Mouse (Mus musculus) layer of hippocampus, postnatal 10 days (tissue): ENCODE measurements around the gene Ace3. TPM values are rescaled to one million over a fixed set of nuclear protein-coding genes. Genes with fewer than 3 reads are reported as not detected.
"Not testable (repeated sequence)": the region's sequence is repeated elsewhere in the genome, so short reads cannot be mapped to it uniquely, and the experiment has no call there.

Experiments
- DNase-seq, 2 experiments: peaks; one replicate each; pipeline ENCODE4 v3.0.0; 2021; ENCODE audit warnings: low spot score in 2 of 2
- total RNA-seq, 2 experiments: library from RNA; stranded (reverse); gene quantifications; 2 replicates each; pipeline ENCODE4 v1.2.3; 2021

Gene Ace3
- total RNA-seq, 2 experiments from 2014 or later, result not detected

DNA sequence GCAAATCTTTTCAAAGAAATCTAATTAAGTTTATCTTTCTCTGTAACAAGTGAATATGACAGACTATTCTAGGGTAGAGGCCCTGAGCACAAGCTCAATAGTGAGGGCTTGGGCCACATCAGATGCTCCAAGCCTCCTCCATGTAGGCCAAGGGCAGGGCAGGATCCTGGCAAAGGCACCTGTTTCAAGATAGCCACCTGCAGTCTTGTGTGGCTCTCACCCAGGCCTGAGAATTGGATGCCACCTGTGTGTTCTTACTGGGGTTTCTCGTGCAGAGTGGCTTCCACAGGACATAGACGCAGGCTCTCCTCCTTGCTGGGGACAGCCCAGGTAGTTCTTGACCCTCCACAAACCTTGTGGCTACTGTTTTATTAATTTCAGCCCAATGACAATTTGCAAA, 16.2 kb upstream of the Ace3 start:
- no peak for DNase-seq

DNA sequence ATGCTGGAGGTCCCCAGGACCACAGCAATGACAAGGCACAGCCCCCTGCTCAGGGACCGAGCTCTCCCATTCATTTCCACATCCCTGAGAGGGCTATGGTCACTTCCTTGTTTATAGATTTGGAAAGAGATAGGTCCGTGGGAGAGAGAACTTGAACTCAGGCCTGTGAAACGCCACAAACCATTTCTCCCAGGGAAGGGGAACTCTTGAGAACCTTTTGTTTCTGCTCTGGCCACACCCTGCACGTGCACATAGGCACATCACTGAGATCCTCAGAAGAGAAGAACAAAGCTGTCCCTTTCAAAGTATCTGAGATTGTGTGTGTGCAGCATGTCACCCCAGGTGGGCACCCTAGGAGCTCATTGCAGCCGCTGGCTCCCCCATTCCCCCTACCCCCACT, 15.8 kb upstream of the Ace3 start:
- DNase-seq, result no peak

DNA sequence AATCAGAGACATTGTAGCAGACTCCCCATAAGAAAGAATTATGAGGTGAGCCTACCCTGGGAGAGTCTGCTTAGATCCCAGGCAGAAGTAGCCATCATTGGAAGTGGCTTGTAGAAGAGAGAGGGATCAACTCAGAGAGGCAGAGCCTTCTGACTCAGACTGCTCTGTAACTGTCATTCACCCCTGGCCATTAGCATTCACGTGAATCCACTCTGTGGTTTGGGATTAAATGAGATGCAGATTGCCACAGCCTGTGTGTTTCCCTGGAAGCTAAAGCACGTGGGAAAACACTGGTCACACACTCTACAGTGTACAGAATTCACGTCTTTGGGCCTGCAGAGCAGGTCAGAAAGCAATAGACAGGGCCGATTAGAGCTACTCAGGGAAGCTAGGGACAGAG, 10.0 kb upstream of the Ace3 start:
- DNase-seq, result no peak

DNA sequence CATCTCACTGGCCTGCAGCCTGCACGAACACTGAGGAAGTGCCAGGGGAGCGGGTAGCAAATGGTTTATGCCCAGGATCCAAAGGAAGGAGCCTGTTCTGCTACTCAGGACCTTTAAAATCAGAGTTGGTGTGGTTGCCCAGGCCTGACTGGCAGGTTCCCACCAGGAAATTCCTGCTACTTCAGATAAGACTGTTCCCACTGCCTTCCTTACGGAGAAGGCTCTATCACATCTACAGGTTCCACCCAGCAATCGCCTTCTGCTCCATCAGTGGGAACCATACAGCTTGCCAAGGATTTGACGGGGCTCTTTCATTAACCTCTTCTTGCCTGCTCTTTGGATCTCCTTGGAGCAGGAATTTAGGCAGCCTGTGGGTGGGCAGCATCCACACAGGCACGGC, 7.0 kb upstream of the Ace3 start:
- no peak for DNase-seq

DNA sequence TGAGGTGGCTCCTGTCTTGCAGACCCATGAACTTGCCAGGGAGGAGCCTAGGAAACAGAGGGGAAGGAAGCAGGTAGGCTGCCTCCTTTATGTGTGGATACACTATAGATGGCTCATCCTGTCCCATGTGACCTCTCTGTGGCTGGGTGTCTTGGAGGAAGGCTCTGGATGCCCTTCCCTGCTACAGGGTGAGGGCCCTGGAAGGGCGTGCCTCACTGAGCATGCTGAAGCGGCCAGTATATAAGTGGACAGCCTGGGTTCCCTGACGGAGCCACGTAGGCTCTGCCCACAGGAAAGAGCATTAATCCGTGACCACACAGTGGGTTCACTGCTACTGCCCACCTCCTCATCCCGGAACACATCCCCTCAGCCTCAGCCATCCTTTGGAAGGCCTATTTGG, 5.0 kb upstream of the Ace3 start:
- no peak for DNase-seq

DNA sequence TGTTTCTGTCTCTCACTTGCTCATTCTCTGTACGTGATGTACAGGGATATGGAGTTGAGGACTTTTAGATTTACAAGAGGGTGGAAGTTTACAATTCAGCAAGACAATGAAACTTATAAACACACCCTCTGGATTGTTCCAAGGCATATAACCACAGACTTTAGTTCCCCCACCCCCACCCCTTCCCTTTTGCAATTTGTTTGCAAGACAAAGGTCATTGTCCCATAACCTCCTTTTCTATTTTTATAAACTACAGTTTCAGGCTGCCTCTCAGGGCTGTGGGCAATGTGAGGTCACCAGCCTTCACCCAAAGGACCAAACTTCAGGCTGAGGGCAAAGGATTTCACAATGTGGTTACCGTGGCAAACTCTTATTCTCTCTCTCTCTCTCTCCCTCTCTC, 4.2 kb upstream of the Ace3 start:
- no peak for DNase-seq

DNA sequence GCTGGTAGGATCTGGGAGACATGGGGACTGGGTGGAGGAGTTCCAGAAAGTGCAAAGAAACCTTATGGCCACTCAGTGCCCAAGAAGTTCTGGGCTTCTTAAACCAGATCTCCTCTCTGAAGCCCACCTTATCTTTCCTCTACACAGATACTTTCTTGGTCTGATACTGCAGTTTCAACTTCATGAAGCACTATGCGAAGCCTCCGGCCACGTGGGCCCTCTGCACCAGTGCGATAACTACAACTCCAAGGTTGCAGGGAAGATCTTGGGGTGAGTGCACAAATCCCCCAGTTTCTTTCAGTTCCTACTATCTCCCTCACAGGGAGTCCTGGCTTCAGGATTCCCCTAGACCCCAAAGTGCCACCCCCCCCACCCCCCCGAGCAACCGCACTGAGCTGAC, 5.6 kb downstream of the Ace3 start:
- no peak for DNase-seq

DNA sequence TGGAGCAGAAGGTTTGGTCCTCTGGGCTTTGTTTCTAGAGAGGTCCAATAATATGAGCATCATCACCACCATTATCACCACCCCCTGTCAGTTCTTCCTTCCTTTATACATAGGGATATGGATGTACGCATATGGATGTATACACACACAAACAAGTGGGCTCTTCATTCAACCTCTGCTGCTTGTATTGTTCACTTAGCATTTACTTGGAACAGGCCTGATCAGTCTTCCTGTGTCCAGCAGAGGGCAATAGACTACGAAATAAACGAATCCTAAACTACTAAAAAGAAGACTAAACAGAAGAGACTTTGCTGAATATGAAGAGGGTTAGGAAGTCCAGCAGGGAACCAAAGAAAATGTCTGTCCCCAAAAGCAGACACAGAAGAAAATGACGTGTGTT, 7.2 kb downstream of the Ace3 start:
- DNase-seq, result no peak

DNA sequence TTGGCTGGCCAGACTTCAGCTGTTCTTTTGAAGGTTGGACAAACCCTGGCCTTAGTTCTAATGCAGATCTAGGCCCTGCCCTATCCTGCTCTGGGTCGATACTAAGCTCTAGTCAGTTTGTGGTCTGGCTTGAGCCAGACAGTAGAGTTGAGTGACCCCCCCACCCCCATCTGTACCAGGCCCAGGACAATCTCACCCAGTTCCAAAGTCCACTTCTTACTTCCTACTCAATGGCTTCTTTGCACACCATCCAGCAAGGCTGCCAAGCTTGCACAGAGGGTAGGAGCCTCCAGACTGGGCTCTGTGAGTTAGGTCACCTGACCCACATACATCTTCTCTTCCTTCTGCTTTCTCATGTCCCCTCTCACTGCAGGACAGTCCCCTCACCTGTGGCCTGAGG, 10.1 kb downstream of the Ace3 start:
- DNase-seq, result no peak

DNA sequence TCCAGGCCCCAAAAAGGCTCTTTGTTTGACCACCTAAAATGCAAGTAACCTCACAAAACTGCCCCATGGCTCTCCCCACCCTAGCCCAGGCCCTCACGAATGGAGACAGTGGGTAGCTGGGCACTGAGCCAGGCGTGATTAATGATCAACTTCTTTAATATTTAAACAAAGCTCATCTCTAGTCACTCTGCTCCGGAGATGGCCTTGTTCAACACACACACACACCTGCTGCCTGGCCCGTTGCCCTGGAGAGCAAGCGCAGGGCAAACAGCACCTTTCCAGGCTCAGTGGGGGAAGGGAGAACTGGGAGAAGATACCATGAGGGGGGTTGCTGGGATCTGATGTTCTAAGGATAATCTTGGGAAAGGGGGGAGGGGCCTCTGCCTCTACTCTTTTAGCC, 11.5 kb downstream of the Ace3 start:
- DNase-seq, result no peak

DNA sequence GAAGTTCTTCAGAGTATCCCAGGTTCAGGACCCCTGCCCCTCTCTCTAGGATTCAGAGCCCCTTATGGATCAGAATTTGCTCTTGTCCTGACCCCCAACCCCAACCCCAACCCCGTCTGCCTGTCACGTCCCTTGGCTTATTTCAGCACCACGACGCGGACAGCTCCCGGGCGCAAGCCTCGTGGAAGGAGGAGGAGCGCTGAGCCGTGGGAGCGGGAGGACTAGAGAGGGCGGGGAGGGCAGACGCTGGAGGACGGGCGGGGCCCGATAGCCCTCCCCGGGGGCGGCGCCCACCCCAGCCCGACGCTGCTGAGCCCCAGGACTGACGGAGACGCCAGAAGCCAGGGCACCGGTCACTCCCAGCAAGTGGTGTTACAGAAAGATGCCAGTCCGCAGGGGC, 13.3 kb downstream of the Ace3 start, which contains the start of gene Kcnh6:
Gene Kcnh6, plus strand, starts transcription at position 304 of the 400 bp plus-strand sequence.
- DNase-seq, result peak; percentile 48 to 63

DNA sequence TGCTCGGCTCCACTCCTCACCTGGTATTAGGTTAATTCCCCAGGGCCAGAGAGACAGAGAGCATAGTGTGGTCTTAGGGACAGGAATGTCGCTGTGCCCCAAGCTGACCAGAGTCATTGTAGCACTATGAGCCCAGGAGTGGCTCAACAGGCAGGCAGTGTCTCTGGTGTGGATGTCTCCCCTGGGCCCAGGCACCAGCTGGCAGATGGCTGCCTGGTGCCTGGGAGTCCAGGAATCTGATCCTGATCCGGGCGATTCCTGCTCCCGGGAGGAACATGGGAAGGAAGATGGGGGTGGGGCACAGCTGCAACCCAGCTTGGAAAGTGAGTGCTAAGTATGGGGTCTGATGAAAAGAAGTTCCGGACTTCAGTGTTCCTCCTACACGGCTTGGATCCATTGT, 18.2 kb downstream of the Ace3 start:
- no peak for DNase-seq

DNA sequence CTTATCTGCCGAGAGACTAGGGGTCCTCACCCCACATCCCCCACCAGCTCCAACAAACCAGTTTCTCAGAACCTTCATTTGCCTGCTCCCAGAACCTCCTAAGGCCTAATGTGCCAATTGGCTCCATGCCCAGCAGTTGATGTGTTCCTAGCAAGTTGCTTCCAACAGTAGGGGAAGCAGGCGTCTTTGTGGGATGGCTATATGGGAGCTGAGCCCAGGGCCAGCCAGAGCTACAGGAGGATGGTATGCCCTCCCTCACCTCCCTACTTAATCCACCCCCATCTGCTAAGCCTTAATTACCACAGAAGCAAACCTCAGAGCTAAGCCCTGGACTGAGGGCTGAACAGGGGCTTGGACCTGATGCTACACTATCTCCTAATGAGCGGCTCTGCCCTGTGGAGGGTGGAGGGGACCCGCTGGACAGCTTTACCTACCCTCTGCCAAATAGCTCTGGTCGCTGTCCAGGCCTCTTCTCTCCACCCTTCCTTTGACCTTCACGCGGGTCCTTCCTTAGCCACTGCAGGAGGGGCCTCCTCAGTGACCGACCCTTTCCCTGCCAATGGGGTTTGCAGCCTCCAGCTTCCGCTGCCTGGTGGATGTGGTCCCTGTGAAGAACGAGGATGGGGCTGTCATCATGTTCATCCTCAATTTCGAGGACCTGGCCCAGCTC, 19.2 kb downstream of the Ace3 start:
- DNase-seq, result peak; percentile 64 to 67

DNA sequence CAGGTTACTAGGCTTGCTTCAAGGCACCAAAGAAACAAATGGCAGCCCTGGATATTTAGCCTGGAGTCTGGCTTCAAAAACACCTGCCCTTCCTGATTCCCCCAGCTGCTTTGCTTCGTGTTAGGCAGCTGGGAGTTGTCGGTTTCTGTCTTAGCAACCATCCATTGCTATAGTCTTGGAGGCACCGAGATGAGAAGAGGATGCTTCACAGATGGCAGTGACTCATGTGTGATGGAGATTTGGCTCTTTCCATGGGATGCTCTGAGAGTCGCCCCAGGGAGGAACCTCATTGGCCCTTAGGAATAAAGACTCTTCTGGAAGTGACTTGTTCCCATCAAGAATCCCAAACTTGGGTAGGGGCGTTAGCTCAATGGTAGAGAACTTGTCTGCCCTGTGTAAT, 22.0 kb downstream of the Ace3 start:
- DNase-seq, result no peak

DNA sequence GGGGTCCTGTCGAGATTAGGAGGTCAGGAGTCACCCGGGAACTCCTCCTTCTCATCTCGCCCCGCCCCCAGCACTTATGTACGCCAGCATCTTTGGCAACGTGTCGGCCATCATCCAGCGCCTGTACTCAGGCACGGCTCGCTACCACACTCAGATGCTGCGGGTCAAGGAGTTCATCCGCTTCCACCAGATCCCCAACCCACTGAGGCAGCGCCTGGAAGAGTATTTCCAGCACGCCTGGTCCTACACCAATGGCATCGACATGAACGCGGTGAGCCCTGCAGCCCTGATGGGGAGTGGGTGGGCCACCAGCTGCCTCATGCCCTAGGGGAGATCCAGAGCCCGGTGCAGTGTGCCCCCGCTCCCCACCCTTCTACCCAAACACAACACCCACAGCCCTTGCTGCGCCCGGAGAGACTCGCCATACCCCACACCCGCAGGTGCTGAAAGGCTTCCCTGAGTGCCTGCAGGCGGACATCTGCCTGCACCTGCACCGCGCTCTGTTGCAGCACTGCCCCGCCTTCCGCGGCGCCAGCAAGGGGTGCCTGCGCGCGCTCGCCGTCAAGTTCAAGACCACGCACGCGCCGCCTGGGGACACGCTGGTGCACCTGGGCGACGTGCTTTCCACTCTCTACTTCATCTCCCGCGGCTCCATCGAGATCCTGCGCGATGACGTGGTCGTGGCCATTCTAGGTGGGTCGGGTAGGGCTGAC, 25.7 kb downstream of the Ace3 start:
- DNase-seq, result peak in 1 of 2 experiments; percentile 43

DNA sequence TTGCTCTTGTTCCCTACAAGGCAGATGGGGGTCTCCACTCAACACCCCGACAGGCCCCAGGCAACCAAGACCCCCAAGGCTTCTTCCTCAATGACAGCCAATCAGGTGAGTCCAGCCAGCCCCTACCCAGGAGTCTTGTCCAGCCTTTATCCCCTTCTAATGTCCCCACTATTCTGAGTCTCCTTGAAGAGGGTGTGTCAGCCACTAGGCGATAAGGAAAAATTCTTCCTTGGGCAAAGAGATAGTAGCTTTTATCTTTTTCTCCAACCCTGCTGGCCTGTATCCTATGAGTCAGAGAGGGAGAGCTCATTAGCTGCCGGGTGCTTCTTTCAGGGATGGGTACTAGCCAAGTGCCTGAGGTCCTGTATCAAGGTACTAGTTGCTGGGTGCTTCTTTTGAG, 31.3 kb downstream of the Ace3 start:
- DNase-seq, result no peak

DNA sequence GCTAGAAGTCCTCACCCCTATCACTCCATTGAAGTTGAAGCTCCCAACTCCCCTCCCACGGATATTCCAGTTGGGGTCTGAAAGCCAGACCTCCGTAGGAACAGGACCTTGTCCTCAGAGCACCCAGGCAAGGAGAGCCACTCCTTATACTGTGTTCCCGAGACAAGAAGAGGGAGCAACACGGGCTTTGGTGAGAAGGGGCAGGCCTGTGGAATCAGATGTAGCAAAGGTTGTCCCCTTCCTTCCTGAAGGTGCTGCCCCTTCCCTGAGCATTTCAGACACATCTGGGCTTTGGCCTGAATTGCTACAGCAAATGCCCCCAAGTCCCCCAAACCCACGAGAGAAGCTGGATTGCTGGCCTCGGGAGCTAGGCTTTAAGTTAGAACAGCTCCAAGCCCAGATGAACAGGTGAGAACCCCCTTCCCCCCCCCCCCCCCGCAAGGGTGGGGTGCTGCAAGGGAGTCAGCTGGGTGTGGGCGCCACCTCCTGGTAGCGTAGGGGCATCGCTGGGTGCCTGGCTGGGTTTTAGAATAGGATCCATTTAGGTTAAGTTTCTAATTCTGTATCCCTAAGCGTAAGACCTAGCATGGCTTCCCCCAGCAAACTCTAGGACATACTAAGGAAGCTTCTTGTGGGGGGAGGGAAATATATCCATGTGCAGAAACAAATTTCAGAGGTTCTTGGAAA, 32.1 kb downstream of the Ace3 start:
- DNase-seq, result peak; percentile 68 to 79

DNA sequence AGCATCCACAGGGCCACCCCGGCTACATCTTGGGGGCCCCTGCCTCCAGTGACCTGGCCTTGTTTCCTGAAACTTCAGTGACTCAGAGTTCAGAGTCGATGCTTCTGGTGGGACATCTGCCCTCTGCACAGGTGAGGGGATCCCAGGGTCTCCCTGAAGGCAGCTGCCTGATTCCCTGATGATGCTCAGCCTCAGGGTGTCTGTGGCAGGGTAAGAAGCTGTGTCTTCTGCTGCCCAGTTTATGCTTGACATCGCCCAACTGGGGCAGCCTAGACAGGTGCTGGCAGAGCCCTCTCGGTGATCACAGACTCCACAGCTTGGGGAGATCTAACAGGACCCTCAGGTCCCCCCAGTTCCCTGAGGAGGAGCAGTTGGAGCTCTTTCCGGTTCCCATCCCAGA, 33.1 kb downstream of the Ace3 start:
- no peak for DNase-seq

DNA sequence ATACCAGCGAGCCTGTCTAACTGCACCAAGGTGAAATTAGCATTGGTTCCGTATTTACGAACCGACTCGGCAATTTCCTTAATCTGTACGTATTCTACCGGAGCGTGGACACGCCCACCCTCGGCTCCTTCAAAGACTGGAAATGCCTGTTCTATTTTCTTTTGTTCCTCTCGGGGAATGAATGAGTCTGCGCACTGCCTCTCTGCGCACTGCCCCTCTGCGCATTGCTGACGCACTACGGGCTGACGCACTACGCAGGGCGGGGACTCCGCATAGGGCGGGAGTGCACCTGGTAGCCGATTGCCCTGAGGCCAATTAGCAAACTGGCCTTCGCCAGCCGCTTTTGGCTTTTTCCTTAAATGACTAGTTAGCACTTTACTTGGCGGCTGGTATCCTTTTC, 37.6 kb downstream of the Ace3 start:
- not testable (repeated sequence) for DNase-seq

DNA sequence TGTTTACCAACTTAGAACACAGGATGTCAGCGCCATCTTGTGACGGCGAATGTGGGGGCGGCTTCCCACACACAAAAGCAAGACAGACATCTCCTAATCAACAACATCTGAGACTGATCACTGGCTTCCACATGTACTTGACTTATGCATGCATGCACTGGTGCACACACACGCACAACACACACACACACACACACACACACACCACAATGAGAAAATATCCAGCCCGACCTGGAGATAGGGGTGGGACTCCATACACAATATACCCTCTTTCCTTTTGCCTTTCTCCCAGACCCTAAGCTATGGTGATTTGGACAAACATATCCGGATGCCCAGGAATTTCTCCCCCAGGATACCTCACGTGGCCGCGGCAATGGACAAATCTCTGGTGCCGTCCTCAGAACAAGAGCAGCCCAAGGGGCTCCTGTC, 39.0 kb downstream of the Ace3 start:
- DNase-seq, result no peak

DNA sequence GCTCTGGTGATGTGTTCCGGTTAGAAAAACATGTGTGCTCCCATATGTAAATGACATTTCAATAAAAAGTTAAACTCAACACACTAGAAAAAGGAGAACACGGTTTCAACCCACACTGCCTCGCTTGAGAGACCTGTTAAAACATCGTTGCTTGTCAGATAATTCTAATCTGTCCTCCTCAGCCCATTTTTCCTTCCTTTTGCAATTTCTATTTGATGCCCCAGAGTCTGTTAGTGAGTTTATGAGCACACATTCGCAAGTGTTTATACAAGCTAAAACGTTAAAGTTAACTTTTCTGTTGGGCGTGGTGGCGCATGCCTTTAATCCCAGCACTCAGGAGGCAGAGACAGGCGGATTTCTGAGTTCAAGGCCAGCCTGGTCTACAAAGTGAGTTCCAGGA, 40.5 kb downstream of the Ace3 start:
- no peak for DNase-seq
